Mouse (Mus musculus): ENCODE data around the gene Cypt12. TPM values are rescaled to one million over a fixed set of nuclear protein-coding genes. Genes with fewer than 3 reads are reported as not detected.

Gene Cypt12
- not detected in 2 replicates for polyA plus RNA-seq (2012; rRNA removed)

GRCm38 (mm10) chr3:17948299-17948698 is at the start of gene Cypt12:
TSS of gene Cypt12 (plus strand) at chr3:17948410.

